Mouse (Mus musculus): Measurements from ENCODE around the gene Kif5a.

DNA sequence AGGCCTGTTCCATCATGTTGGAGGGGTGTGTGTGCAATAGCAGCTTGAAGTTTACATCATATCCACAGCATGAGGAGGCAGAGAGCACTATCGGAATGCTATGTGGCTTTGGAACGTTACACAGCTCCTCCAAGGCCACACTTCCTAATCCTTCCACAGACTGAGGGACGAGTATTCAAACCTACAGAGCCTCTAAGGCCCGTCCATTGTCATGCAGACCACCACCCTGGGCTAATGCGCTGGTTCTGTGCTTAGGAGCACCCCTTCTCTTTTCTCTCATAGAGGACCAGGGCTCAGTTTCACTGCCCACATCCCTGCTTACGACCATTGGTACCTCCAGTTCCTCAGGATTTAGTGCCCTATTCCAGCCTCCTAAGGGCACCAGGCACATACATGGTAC is 37.9 kb downstream of the Kif5a start:
- TF ChIP-seq CTCF (IDR thresholded peaks at IDR 0.05; ENCODE audit: low read depth) (no peak), EP300 (IDR thresholded peaks at IDR 0.05; ENCODE audit: low read depth) (no peak)

Measured in liver, postnatal 0 days (tissue).